ENCODE assay signal across 8 mouse cellular contexts in genomic region chr16:89960186-89960878, GRCm38 (mm10).
A peak's percentile ranks its signal among the peaks of the same experiment; 100 is the strongest.
DNase-seq lines count a peak whose midpoint lies in the region; ATAC-seq lines count a peak whose summit lies in the region.

No protein-coding gene starts in this region.

- 0 out of 2 replicates have a peak, but pooled peaks cover 6% of the 10 kb centered on the region for H3K36me3 ChIP-seq in forebrain, embryonic 13.5 days (ENCODE audit: poor library complexity, severe bottlenecking)
- no peaks in the 10 kb centered on the region for H3K36me3 ChIP-seq in heart, embryonic 16.5 days (ENCODE audit: control insufficient read depth, insufficient read depth)
- H3K36me3 ChIP-seq in liver, embryonic 16.5 days (ENCODE audit: control insufficient read depth, insufficient read depth) = no peaks in the 10 kb centered on the region
- no peaks in the 10 kb centered on the region for H3K36me3 ChIP-seq in neural tube, embryonic 14.5 days (ENCODE audit: control insufficient read depth, insufficient read depth, low read length)

- peak; percentile 42 for DNase-seq in ES-CJ7 (ENCODE audit: low read depth, low spot score)
- DNase-seq in brain, adult 2 months (ENCODE audit: low read depth, low spot score) = peak; percentile 89
- peak; percentile 72 to 77 for DNase-seq in kidney, postnatal 4 days
- peak; percentile 43 to 66 for DNase-seq in urinary bladder, postnatal 36 days (ENCODE audit: low spot score in 2 of 2)

- no peak overlapping the region; the same call in 1 of the 2 replicates for H3K27ac ChIP-seq in forebrain, embryonic 13.5 days
- H3K27ac ChIP-seq in heart, embryonic 16.5 days (ENCODE audit: low read length) = peak overlapping the region; percentile 4; the same call in 1 of the 2 replicates
- no peak overlapping the region for H3K27ac ChIP-seq in liver, embryonic 16.5 days (ENCODE audit: low read length)
- H3K27ac ChIP-seq in neural tube, embryonic 14.5 days (ENCODE audit: low read depth, low read length) = 0 out of 2 replicates have a peak overlapping the region, but pooled peaks have one; percentile 28

- no peaks in the 10 kb centered on the region for H3K27me3 ChIP-seq in forebrain, embryonic 13.5 days
- 0 out of 2 replicates have a peak, but pooled peaks cover 7% of the 10 kb centered on the region for H3K27me3 ChIP-seq in heart, embryonic 16.5 days (ENCODE audit: control insufficient read depth, insufficient read depth, low read length)
- peaks cover 30% of the 10 kb centered on the region for H3K27me3 ChIP-seq in liver, embryonic 16.5 days (ENCODE audit: control insufficient read depth, insufficient read depth, low read depth, low read length)
- no peaks in the 10 kb centered on the region for H3K27me3 ChIP-seq in neural tube, embryonic 14.5 days (ENCODE audit: control insufficient read depth, insufficient read depth, low read length)

- WGBS in forebrain, embryonic 13.5 days = 2% methylated on average over 29 of the region's 33 CpGs
- WGBS in heart, embryonic 16.5 days = under 1% methylated on average over 31 of the region's 33 CpGs
- 1% methylated on average over 33 of the region's 33 CpGs for WGBS in liver, embryonic 16.5 days (ENCODE audit: insufficient replicate concordance)
- under 1% methylated on average over 27 of the region's 33 CpGs for WGBS in neural tube, embryonic 14.5 days

- H3K4me3 ChIP-seq in forebrain, embryonic 13.5 days = peak overlapping the region; percentile 41
- peak overlapping the region; percentile 57 for H3K4me3 ChIP-seq in heart, embryonic 16.5 days (ENCODE audit: low read length)
- peak overlapping the region; percentile 47 for H3K4me3 ChIP-seq in liver, embryonic 16.5 days (ENCODE audit: low read depth, low read length)
- peak overlapping the region; percentile 29 for H3K4me3 ChIP-seq in neural tube, embryonic 14.5 days (ENCODE audit: low read depth, low read length)

- no peaks in the 10 kb centered on the region for H3K9me3 ChIP-seq in forebrain, embryonic 13.5 days (replicated peaks)
- 0 out of 2 replicates have a peak, but pooled peaks cover 2% of the 10 kb centered on the region for H3K9me3 ChIP-seq in heart, embryonic 16.5 days (replicated peaks; ENCODE audit: control insufficient read depth, low read length)
- H3K9me3 ChIP-seq in liver, embryonic 16.5 days (replicated peaks; ENCODE audit: control insufficient read depth, low read length) = no peaks in the 10 kb centered on the region
- H3K9me3 ChIP-seq in neural tube, embryonic 14.5 days (ENCODE audit: control insufficient read depth, low read length) = no peaks in the 10 kb centered on the region

- peak overlapping the region; percentile 62 for H3K9ac ChIP-seq in forebrain, embryonic 13.5 days
- peak overlapping the region; percentile 65 for H3K9ac ChIP-seq in heart, embryonic 16.5 days (ENCODE audit: low read length)
- no peak overlapping the region for H3K9ac ChIP-seq in liver, embryonic 16.5 days (ENCODE audit: low read depth, low read length)
- peak overlapping the region; percentile 25; the same call in 1 of the 2 replicates for H3K9ac ChIP-seq in neural tube, embryonic 14.5 days (replicated peaks; ENCODE audit: low read depth, low read length)

- H3K4me1 ChIP-seq in forebrain, embryonic 13.5 days = peaks cover 26% of the 10 kb centered on the region
- peaks cover 12% of the 10 kb centered on the region for H3K4me1 ChIP-seq in heart, embryonic 16.5 days (ENCODE audit: control insufficient read depth, insufficient read depth, low read length)
- H3K4me1 ChIP-seq in liver, embryonic 16.5 days (ENCODE audit: control insufficient read depth, low read depth, low read length) = no peaks in the 10 kb centered on the region; the same call in 1 of the 2 replicates
- peaks cover 9% of the 10 kb centered on the region for H3K4me1 ChIP-seq in neural tube, embryonic 14.5 days (ENCODE audit: control insufficient read depth, insufficient read depth, low read length)

- H3K4me2 ChIP-seq in forebrain, embryonic 13.5 days = peak overlapping the region; percentile 85
- H3K4me2 ChIP-seq in heart, embryonic 16.5 days (ENCODE audit: low read depth, low read length) = peak overlapping the region; percentile 91
- peak overlapping the region; percentile 60 for H3K4me2 ChIP-seq in liver, embryonic 16.5 days (ENCODE audit: low read depth, low read length)
- H3K4me2 ChIP-seq in neural tube, embryonic 14.5 days (ENCODE audit: low read depth, low read length) = peak overlapping the region; percentile 65

- peak; percentile 65 for ATAC-seq in forebrain, embryonic 13.5 days
- ATAC-seq in heart, embryonic 16.5 days (replicated peaks; ENCODE audit: extremely low read depth, insufficient read depth, low FRiP score) = peak; percentile 65
- no peak for ATAC-seq in liver, embryonic 16.5 days (ENCODE audit: low read depth)
- 0 out of 2 replicates have a peak, but pooled peaks have one; percentile 58 for ATAC-seq in neural tube, embryonic 14.5 days (ENCODE audit: low read depth)

Comparison
In these comparisons a context has a peak if more than half of its experiments do, and no peak if none do; other contexts are left out.
1. H3K27ac ChIP-seq: peak in heart, embryonic 16.5 days (single experiment) and neural tube, embryonic 14.5 days (single experiment); none in forebrain, embryonic 13.5 days (single experiment) and liver, embryonic 16.5 days (single experiment).
2. Peak in every context shown above with its lines, with median percentiles within 50 percentile points of each other: DNase-seq, H3K4me2 ChIP-seq and H3K4me3 ChIP-seq.